Mouse (Mus musculus) naive thymus-derived CD4-positive, alpha-beta T cell, adult 5 months (primary cell): ENCODE data around the gene Mfsd1. TPM values are rescaled to one million over a fixed set of nuclear protein-coding genes. Genes with fewer than 3 reads are reported as not detected.

ENCODE experiments used
- polyA plus RNA-seq: library from polyadenylated mRNA; unstranded; fragments of 100-300 nt; shearing (Covaris generic); gene quantifications from one replicate; pipeline ENCODE4 v1.2.1, GENCODE M21; 2017

Gene Mfsd1
- polyA plus RNA-seq: 35.5 TPM

GRCm38 (mm10) chr3:67582273-67583124, at the start of gene Mfsd1:
Gene Mfsd1 (plus strand): TSS chr3:67582741.

Other genes starting within 250 kb of the Mfsd1 start
- not detected for gene Mlf1, start 208.6 kb upstream of the Mfsd1 start, polyA plus RNA-seq
- not detected for gene Gm17402, start 207.6 kb upstream of the Mfsd1 start, polyA plus RNA-seq
- 32.3 TPM for gene Gfm1, start 152.6 kb upstream of the Mfsd1 start, polyA plus RNA-seq
- 2.8 TPM for gene Lxn, start 118.8 kb upstream of the Mfsd1 start, polyA plus RNA-seq
- not detected for gene Rarres1, start 67.2 kb upstream of the Mfsd1 start, polyA plus RNA-seq